Mouse (Mus musculus) stomach, postnatal 0 days (tissue): ENCODE data around the gene Serpine1.

Source experiments
- CTCF ChIP-seq: IDR thresholded peaks from 2 replicates; pipeline ENCODE4 v1.5.1; 2016; ENCODE audit warnings: antibody characterized with exemption, low read depth, mild to moderate bottlenecking, moderate library complexity
- EP300 ChIP-seq: optimal IDR thresholded peaks from 2 replicates; pipeline ENCODE3; 2016; ENCODE audit warnings: antibody characterized with exemption

DNA sequence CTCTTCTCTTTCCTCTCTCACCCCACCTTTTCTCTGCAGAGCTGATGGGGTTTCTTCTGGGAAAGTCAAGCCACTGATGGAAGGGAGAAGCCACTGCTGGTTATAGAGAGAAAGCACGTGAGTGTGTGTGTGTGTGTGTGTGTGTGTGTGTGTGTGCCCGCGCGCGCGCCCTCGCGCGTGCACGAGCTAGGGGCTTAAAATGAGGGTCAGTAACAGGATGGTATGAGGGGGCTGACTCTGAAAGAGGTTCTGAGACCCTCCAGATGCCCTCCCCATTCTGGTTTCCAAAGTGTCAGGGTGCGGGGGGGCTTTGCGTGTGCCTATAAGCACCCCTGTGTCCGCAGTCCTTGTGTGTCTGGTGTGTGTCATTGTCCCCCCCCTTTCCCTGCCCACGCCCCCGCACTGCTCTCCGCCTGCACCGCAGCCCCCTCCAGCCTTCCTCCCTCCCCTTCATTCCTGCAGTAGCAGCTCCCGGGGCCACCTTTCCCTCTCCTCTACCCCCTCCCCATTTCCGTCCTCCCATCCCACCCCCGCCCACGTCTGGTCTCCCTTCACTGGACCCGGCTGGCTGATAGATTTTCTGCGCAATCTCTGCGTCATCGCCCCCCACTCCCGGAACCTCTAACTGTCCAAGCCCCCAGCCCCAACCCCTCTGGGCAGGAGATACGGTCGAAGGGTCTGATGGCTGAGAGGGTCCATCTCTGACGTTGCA lies 43.4 kb downstream of the Serpine1 start:
- TF ChIP-seq CTCF (no peak), EP300 (no peak)
